Mouse (Mus musculus) limb, embryonic 10.5 days (tissue): ENCODE measurements around the gene Il13. TPM values are rescaled to one million over a fixed set of nuclear protein-coding genes. Genes with fewer than 3 reads are reported as not detected.

ENCODE experiments used
- DNase-seq: peaks from one replicate; pipeline ENCODE4 v3.0.0-alpha.2; 2017; ENCODE audit warnings: low spot score
- H3K27ac ChIP-seq: fragments of 300-500 bp; sonication (generic); 2 replicates; pipeline ENCODE4 v1.5.1; 2016; ENCODE audit warnings: mild to moderate bottlenecking
- H3K27me3 ChIP-seq: fragments of 300-500 bp; sonication (generic); 2 replicates; pipeline ENCODE4 v1.6.1; 2016; ENCODE audit warnings: low read depth, mild to moderate bottlenecking; ENCODE audit not compliant: poor library complexity, severe bottlenecking
- H3K36me3 ChIP-seq: fragments of 300-500 bp; sonication (generic); 2 replicates; pipeline ENCODE4 v1.6.1; 2016; ENCODE audit warnings: mild to moderate bottlenecking, moderate library complexity
- H3K4me1 ChIP-seq: fragments of 300-500 bp; sonication (generic); 2 replicates; pipeline ENCODE4 v1.6.1; 2016
- H3K4me3 ChIP-seq: fragments of 300-500 bp; sonication (generic); 2 replicates; pipeline ENCODE4 v1.5.1; 2016; ENCODE audit warnings: mild to moderate bottlenecking, moderate library complexity
- H3K9me3 ChIP-seq: fragments of 300-500 bp; sonication (generic); replicated peaks from 2 replicates; pipeline ENCODE4 v1.6.1; 2016; ENCODE audit warnings: mild to moderate bottlenecking
- WGBS: fragments of 180-500 bp; shearing (Covaris S2); methylation state at CpG from one replicate; pipeline ENCODE4 v1.1.7; 2016; 5-methylcytosine and 5-hydroxymethylcytosine counted together
- polyA plus RNA-seq: library from polyadenylated mRNA; unstranded; fragments of >200 nt; fragmentation: Nextera tagmentation; extraction: Ambion mirVana; gene quantifications from 2 replicates; pipeline ENCODE4 v1.2.1, GENCODE M21; 2016

Il13 gene
- not detected in 2 replicates for polyA plus RNA-seq

DNA sequence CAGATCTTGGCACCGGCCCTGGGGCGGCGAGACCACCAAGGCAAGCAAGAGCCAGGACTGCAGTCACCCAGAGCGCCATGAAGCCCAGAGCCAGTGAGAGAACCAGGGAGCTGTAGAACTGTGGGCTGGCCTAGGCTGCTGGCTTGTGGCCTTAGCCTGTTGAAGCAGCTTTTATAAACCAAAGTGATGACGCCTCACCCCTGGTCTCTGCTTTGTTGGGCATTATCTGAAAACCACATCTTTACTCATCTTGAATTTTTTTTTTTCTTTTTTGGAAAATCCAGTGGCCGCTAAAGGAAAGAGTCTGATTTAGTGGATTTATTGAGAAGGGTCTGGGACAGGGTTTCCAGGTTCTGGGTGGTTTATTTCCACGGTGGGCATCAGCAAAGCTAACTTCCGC is at the start of gene Il13:
Gene Il13 (minus strand): TSS at position 147 of the 400 bp plus-strand sequence.
- H3K4me3 ChIP-seq, result no peak within 1 kb of the TSS
- DNase-seq, result no peak
- peaks cover 40% of the 10 kb centered on the region for H3K27me3 ChIP-seq
- no peak within 1 kb of the TSS for H3K27ac ChIP-seq
- H3K36me3 ChIP-seq, result no peaks in the 10 kb centered on the region
- WGBS, result 92% methylated on average over 8 of the region's 8 CpGs
- H3K9me3 ChIP-seq, result no peaks in the 10 kb centered on the region
- peaks cover 28% of the 10 kb centered on the region for H3K4me1 ChIP-seq

DNA sequence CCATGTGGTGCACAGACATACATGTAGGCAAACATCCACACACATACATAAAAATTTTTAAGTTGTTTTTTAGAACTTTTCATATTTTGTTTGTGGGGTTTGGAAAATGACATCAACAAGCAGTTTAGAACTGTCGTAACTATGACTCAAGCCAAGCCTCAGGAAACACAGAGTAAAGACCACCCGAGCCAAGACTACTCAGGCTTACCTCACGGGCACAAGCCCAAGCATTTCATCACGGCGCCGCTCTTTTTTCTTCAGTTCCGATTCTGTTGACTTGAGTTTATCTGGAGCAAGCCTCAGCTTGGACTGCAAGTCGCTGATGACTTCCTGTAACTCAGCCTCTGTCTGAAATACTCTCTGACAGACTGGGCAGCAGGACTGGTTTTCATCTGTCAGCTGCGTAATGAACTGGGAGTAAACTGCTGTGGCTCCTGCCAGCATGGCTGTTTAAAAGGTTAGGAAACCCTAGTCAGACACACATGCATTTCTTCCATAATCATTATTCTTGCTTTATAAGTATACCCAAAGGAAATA is 48.6 kb upstream of the Il13 start:
- 91% methylated on average over 9 of the region's 9 CpGs for WGBS
- Histone ChIP-seq H3K4me1 (no peaks in the 10 kb centered on the region), H3K9me3 (no peaks in the 10 kb centered on the region), H3K27me3 (no peaks in the 10 kb centered on the region), H3K27ac (no peak overlapping the region), H3K36me3 (peaks cover 76% of the 10 kb centered on the region), H3K4me3 (no peak overlapping the region)
- DNase-seq, result no peak

DNA sequence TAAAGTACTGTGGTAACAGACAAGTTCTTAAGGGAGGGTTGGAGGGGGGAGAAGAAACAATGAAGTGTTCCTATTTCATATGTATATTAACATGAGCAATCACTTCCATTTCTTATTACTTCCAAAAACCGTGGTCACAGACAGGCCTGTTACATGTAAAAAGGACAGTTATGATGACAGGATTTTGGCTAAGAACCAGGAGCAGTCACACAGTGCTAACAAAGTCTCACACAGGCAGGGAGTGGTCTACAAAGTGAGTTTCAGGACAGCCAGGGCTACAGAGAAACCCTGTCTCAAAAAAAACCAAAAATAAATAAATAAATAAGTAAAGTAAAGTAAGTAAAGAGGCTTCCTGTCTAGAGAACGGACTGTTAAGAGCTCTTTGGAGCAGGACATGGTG is 47.7 kb upstream of the Il13 start:
- no peak overlapping the region for H3K27ac ChIP-seq
- H3K9me3 ChIP-seq, result no peaks in the 10 kb centered on the region
- H3K27me3 ChIP-seq, result no peaks in the 10 kb centered on the region
- H3K4me3 ChIP-seq, result no peak overlapping the region
- DNase-seq, result no peak
- 89% methylated on average over 2 of the region's 2 CpGs for WGBS
- H3K36me3 ChIP-seq, result peaks cover 77% of the 10 kb centered on the region
- H3K4me1 ChIP-seq, result no peaks in the 10 kb centered on the region

DNA sequence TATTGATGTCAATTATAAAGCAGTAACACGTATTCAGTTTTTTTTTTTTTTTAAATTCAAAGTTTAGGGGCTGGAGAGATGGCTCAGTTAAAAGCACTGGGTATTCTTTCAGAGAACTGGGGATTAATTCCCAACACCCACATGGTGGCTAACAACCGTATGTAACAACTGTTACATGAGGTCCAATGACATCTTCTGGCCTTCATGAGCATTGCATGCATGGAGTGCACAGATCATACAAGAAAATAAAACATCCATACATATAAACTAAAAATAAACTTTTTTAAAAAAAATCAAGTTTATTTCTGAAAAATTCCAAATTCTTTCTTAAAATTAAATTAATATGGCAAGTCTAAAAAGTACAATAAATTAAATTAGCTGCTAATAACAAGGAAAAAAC is 47.2 kb upstream of the Il13 start:
- no peaks in the 10 kb centered on the region for H3K4me1 ChIP-seq
- no peak for DNase-seq
- H3K27me3 ChIP-seq, result no peaks in the 10 kb centered on the region
- H3K36me3 ChIP-seq, result peaks cover 77% of the 10 kb centered on the region
- H3K9me3 ChIP-seq, result no peaks in the 10 kb centered on the region
- no peak overlapping the region for H3K4me3 ChIP-seq
- 95% methylated on average over 2 of the region's 2 CpGs for WGBS
- H3K27ac ChIP-seq, result no peak overlapping the region

DNA sequence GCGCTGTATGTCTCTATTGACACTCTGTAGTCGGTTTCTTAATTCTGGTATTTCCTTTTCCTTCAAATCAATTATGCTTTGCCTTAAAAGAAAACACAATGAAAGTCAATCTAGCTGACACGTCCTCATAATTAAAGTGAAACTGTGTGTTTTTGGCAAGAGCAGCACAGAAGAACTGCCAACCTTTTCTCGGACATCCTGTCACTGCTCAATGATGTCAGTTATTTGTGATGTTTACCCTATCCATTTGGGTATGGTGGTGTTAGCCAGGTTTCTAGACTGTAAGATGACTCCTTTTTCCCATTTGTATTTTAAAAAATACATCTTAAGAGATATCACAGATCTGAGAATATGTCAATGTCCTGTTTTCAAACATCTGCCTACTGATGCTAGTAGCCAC is 45.6 kb upstream of the Il13 start:
- Histone ChIP-seq H3K4me1 (no peaks in the 10 kb centered on the region), H3K9me3 (no peaks in the 10 kb centered on the region), H3K27me3 (no peaks in the 10 kb centered on the region), H3K36me3 (peaks cover 82% of the 10 kb centered on the region), H3K4me3 (no peak overlapping the region), H3K27ac (no peak overlapping the region)
- 91% methylated on average over 4 of the region's 4 CpGs for WGBS
- DNase-seq, result no peak

DNA sequence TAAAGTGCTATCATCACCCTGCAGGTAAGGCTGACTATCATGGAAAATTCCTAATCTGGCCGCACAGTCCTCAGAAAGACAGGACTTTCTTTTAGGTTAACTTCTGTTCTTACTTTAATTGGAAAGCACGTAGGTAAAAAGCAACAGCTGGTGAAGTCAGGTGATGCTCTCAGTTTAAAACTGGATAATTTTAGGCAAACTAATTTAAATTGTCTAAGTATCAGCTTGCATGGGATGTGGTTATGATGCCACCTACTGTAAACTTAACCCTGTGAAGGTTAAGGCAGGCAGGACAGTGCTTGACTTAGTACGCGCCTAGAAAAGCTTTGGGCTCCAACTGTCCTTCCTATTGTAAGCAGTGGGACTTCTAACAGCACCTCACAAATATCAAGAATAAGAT is 36.9 kb upstream of the Il13 start:
- DNase-seq, result no peak
- Histone ChIP-seq H3K4me1 (no peaks in the 10 kb centered on the region), H3K36me3 (peaks cover 92% of the 10 kb centered on the region), H3K27me3 (no peaks in the 10 kb centered on the region), H3K4me3 (no peak overlapping the region), H3K27ac (no peak overlapping the region), H3K9me3 (no peaks in the 10 kb centered on the region)
- WGBS, result 96% methylated on average over 4 of the region's 4 CpGs

DNA sequence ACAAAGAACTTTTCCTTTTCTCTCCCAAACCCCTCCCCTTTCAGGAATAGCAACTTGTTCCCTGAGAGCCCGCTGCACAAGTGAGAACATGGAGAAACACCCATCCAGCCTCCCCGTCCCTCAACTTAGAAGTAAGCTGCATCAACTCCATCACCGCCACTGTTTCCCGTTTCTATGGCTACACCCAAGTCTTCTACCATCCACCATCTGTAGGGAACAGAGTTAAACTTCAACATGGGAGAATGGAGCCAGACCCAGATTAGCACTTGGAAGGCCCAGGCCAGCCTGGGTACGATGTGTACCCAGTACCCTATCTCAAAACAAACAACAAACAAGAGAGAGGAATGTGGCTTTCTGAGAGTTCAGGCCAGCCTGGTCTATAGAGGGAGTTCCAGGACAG is 29.6 kb upstream of the Il13 start:
- Histone ChIP-seq H3K27ac (no peak overlapping the region), H3K27me3 (no peaks in the 10 kb centered on the region), H3K4me1 (peaks cover 2% of the 10 kb centered on the region; the same call in 1 of the 2 replicates), H3K36me3 (peaks cover 41% of the 10 kb centered on the region), H3K9me3 (no peaks in the 10 kb centered on the region), H3K4me3 (no peak overlapping the region)
- no peak for DNase-seq
- WGBS, result 91% methylated on average over 5 of the region's 5 CpGs

DNA sequence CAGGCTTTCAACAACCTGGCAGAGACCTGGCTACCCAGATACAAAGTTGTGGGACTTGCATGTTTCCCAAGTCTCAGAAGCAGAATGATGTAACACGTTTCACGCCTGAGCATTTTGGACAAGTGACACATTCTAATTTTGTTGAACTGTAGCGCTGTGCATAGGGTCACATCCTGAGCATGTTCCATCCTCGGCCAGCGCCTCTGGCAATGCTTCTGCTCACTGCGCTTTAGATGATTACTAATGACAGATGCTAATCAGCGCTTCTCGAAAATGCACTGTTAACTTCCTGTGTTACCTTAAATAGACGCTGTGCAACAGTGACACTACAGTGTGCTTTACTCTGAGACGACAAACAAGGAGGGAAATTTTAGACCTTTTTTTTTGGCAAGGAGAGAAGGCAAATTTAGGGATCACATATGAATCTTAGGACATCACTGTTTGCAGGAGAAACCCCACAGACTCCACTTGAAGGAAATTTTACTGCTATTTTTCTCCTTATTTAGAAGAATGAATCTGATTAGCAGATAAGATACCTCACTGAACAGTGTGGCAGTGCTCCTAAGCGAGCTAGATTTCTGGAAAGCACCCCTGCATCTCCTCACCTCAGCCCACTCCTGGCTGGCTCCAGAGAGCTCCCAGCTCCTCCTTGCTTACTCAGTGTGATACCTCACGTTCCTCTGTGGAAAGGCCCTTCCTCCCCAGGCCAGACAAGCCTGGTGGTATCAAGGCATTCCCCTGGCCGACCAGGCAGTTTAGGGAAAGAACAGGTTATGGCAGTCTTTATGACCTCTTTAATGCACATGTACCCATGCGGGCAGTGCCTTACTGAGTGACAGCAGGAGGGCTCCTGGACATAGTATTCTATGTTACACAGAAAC is 28.5 kb upstream of the Il13 start:
- Histone ChIP-seq H3K27ac (no peak overlapping the region), H3K36me3 (peaks cover 32% of the 10 kb centered on the region), H3K4me1 (peaks cover 2% of the 10 kb centered on the region; the same call in 1 of the 2 replicates), H3K4me3 (no peak overlapping the region), H3K9me3 (no peaks in the 10 kb centered on the region), H3K27me3 (no peaks in the 10 kb centered on the region)
- WGBS, result 83% methylated on average over 14 of the region's 14 CpGs
- no peak for DNase-seq

DNA sequence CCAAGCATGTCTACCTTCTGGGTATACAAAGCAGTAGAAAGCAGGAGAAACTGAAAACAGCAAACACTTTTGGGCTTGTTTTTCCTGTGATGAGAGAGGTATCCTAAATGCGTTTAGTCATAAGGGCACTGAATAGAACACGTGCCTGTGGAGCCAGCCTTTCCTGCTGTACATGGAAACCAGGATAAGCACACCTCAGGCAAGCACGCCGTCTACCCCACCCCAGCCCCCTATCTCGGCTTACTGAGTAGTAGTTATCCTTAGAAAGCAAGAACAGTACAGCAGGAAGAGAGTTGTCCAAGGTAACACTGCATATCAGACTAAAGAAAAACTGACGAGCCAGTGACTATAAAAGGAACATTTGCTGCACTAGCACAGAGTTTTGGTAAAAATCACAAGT is 23.3 kb upstream of the Il13 start:
- WGBS, result 92% methylated on average over 6 of the region's 6 CpGs
- Histone ChIP-seq H3K27me3 (no peaks in the 10 kb centered on the region), H3K27ac (no peak overlapping the region), H3K9me3 (no peaks in the 10 kb centered on the region), H3K4me1 (no peaks in the 10 kb centered on the region), H3K4me3 (no peak overlapping the region), H3K36me3 (peaks cover 25% of the 10 kb centered on the region)
- DNase-seq, result no peak

DNA sequence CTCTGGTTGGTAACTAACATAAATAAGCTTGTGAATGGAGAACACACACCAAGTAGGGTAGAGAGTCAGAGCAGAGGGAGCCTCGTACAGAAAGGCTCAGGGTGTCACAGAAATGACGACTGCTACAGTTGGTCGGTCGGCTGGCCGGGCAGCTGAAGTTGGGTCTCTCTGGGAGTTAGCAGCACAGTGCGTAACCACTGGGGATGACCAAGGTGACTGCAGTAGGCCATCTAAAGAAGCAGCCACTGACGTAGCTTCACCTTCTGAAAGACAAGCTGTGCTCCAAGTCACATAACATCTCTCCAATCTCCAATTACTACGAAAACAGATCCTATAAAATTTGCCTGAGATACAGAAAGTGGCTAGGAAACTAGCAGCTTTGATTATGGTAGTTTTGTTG is 22.9 kb upstream of the Il13 start:
- H3K4me1 ChIP-seq, result no peaks in the 10 kb centered on the region
- H3K9me3 ChIP-seq, result no peaks in the 10 kb centered on the region
- peaks cover 28% of the 10 kb centered on the region for H3K36me3 ChIP-seq
- no peak overlapping the region for H3K4me3 ChIP-seq
- no peaks in the 10 kb centered on the region for H3K27me3 ChIP-seq
- no peak overlapping the region for H3K27ac ChIP-seq
- WGBS, result 92% methylated on average over 8 of the region's 8 CpGs
- no peak for DNase-seq

DNA sequence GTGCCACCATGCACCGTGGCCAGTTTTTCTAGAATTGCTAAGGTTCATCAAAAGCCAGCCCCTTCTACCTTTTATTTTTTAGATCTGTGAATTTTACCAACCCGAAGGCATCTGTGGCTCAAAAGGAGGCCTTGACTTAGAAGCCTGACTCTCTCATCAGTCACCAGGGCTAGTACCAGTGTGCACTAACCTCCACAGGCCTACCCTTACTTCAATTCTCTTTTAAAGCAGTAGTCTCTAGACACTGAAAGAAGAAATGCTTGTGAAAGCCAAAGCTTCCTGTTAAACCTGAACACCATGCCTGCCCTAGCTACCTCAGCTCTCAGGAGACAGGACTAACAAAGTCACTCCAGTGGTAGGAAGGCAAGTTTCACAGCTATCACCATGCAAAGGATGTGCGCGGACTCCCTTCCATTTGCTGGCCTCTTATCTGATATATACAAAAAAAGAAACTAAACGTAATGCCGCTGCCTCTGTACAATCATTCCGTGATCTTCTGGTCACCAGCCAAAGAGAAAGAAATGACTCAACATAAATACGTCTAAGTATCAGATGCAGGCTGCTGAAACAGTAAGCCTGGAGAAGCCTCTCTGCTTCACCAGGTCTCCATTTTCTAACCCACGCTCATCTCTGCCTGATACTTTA is 22.2 kb upstream of the Il13 start:
- Histone ChIP-seq H3K27me3 (no peaks in the 10 kb centered on the region), H3K4me3 (no peak overlapping the region), H3K4me1 (no peaks in the 10 kb centered on the region), H3K9me3 (no peaks in the 10 kb centered on the region), H3K27ac (no peak overlapping the region), H3K36me3 (peaks cover 36% of the 10 kb centered on the region)
- WGBS, result 96% methylated on average over 9 of the region's 9 CpGs
- no peak for DNase-seq

DNA sequence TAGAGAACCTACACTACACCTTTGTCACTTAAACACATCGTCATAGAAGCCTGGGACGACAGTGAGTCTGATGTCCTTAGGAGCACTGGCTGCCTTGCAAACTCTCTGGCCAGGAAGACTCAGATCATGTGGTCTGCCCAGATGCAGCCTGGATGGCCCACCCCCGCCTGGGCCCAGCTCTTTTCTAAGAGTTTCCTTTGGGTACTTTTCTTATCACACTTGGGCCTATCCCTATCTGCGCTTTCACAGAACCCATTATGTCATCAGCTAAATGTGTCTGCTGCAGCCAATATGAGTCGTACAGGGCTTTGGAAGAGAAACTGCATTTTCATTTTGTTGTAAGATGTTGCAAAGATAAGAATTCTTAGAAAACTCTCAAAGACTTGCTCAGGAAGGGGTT is 20.5 kb upstream of the Il13 start:
- WGBS, result 88% methylated on average over 5 of the region's 5 CpGs
- H3K36me3 ChIP-seq, result peaks cover 52% of the 10 kb centered on the region
- DNase-seq, result no peak

DNA sequence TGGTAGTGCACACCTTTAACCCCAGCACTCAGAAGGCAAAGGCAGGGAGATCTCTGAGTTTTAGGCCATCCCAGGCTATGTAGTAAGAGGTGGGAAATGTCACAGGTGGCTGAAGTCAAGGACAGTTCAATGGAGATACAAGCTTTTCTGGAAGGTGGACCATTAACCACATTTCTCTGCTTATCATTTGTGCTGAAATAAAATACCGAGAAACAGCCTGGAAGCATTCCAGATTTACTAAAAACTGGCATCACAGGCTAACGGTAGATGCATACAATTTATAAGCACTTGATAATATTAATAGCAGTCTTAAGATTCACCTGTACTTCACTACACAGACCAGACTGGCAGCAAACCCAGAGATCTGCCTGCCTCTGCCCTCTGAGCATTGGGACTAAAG is 17.9 kb upstream of the Il13 start:
- Histone ChIP-seq H3K9me3 (no peaks in the 10 kb centered on the region), H3K4me3 (no peak overlapping the region), H3K27me3 (no peaks in the 10 kb centered on the region), H3K4me1 (no peaks in the 10 kb centered on the region), H3K27ac (no peak overlapping the region), H3K36me3 (peaks cover 65% of the 10 kb centered on the region)
- no peak for DNase-seq
- 96% methylated on average over 2 of the region's 2 CpGs for WGBS

More for the DNA sequence above, 20.5 kb upstream of the Il13 start:
- Histone ChIP-seq H3K27me3 (no peaks in the 10 kb centered on the region), H3K27ac (no peak overlapping the region), H3K4me1 (no peaks in the 10 kb centered on the region), H3K9me3 (no peaks in the 10 kb centered on the region), H3K4me3 (no peak overlapping the region)
